Mouse (Mus musculus) lung, postnatal 0 days (tissue): ENCODE measurements around the gene Ugt1a2.

Experiments
- CTCF ChIP-seq: IDR thresholded peaks from 2 replicates; pipeline ENCODE4 v1.5.1; 2016; ENCODE audit warnings: antibody characterized with exemption, mild to moderate bottlenecking
- EP300 ChIP-seq: IDR thresholded peaks from 2 replicates; pipeline ENCODE4 v1.6.1; 2016; ENCODE audit warnings: antibody characterized with exemption, mild to moderate bottlenecking, control low read depth

GRCm38 (mm10) chr1:88247660-88248059 lies 47.3 kb downstream of the Ugt1a2 start:
- no peak for TF ChIP-seq EP300
- TF ChIP-seq CTCF = no peak
